Mouse (Mus musculus) MEL (cell line): Measurements from ENCODE around the gene Usp28. TPM values are rescaled to one million over a fixed set of nuclear protein-coding genes. Genes with fewer than 3 reads are reported as not detected.

Experiments
- DNase-seq: peaks from one replicate; pipeline ENCODE4 v3.0.0; 2011; ENCODE audit warnings: low read depth, low spot score
- H3K27ac ChIP-seq: 2 replicates; pipeline ENCODE4 v1.5.1; 2012; ENCODE audit warnings: low read depth, mild to moderate bottlenecking, control low read depth, low read length, moderate library complexity; ENCODE audit not compliant: control insufficient read depth
- H3K27me3 ChIP-seq, 2 experiments: fragments of 150-350 bp in 1 of 2; sonication (generic) in 1 of 2; 2 replicates each; pipeline ENCODE4 v1.6.1; 2012; ENCODE audit warnings: low read length in 2 of 2, mild to moderate bottlenecking in 2 of 2, improper control_type of control experiment in 1 of 2, moderate library complexity in 1 of 2; ENCODE audit not compliant: insufficient read depth in 2 of 2, control insufficient read depth in 1 of 2
- H3K36me3 ChIP-seq, 2 experiments: 2 replicates each; pipeline ENCODE4 v1.6.1; 2012 to 2014; ENCODE audit warnings: low read length in 2 of 2, improper control_type of control experiment in 1 of 2, inconsistent platforms in 1 of 2, mild to moderate bottlenecking in 1 of 2; ENCODE audit not compliant: insufficient read depth in 2 of 2, control insufficient read depth in 1 of 2
- H3K4me1 ChIP-seq, 2 experiments: fragments of 150-350 bp in 1 of 2; sonication (generic) in 1 of 2; 2 replicates each; pipeline ENCODE4 v1.6.1; 2012; ENCODE audit warnings: low read length in 2 of 2, improper control_type of control experiment in 1 of 2, mild to moderate bottlenecking in 1 of 2; ENCODE audit not compliant: insufficient read depth in 2 of 2, control insufficient read depth in 1 of 2
- H3K4me3 ChIP-seq, 2 experiments: fragments of 150-350 bp in 1 of 2; sonication (generic) in 1 of 2; 2 replicates each; pipeline ENCODE4 v1.5.1; 2012; ENCODE audit warnings: low read depth in 2 of 2, low read length in 2 of 2, mild to moderate bottlenecking in 2 of 2, moderate library complexity in 2 of 2, control low read depth in 1 of 2, improper control_type of control experiment in 1 of 2; ENCODE audit not compliant: control insufficient read depth in 1 of 2, insufficient read depth in 1 of 2
- H3K79me2 ChIP-seq: 2 replicates; pipeline ENCODE4 v1.6.1; 2012; ENCODE audit warnings: mild to moderate bottlenecking, low read length, moderate library complexity; ENCODE audit not compliant: control insufficient read depth, poor library complexity, insufficient read depth
- H3K9ac ChIP-seq: 2 replicates; pipeline ENCODE4 v1.6.1; 2012; ENCODE audit warnings: low read depth, mild to moderate bottlenecking, control low read depth, low read length, moderate library complexity; ENCODE audit not compliant: control insufficient read depth, poor library complexity, severe bottlenecking
- H3K9me3 ChIP-seq: fragments of 150-350 bp; sonication (generic); replicated peaks from 2 replicates; pipeline ENCODE4 v1.6.1; 2012; ENCODE audit warnings: mild to moderate bottlenecking, low read length, improper control_type of control experiment, moderate library complexity; ENCODE audit not compliant: insufficient read depth
- CHD1 ChIP-seq: IDR thresholded peaks from 2 replicates; pipeline ENCODE4 v1.6.1; 2012; ENCODE audit warnings: low read depth, mild to moderate bottlenecking, inconsistent platforms, low read length, improper control_type of control experiment
- CHD2 ChIP-seq: IDR thresholded peaks from 2 replicates; pipeline ENCODE4 v1.6.1; 2011; ENCODE audit warnings: low read length, improper control_type of control experiment
- CTCF ChIP-seq, 3 experiments: IDR thresholded peaks in 2 of 3; conservative IDR thresholded peaks in 1 of 3; 2 replicates each; pipeline ENCODE4 v1.5.1; 2011 to 2012; ENCODE audit warnings: low read length in 3 of 3, low read depth in 2 of 3, mild to moderate bottlenecking in 2 of 3, improper control_type of control experiment in 1 of 3, inconsistent platforms in 1 of 3, mixed read lengths in 1 of 3, moderate library complexity in 1 of 3; ENCODE audit not compliant: control insufficient read depth in 1 of 3, insufficient read depth in 1 of 3, poor library complexity in 1 of 3, severe bottlenecking in 1 of 3
- E2F4 ChIP-seq: IDR thresholded peaks from 2 replicates; pipeline ENCODE4 v1.6.1; 2011; ENCODE audit warnings: low read depth, low read length, improper control_type of control experiment, borderline replicate concordance
- ETS1 ChIP-seq: IDR thresholded peaks from 2 replicates; pipeline ENCODE4 v1.6.1; 2012; ENCODE audit warnings: low read depth, mild to moderate bottlenecking, inconsistent platforms, low read length, improper control_type of control experiment, moderate library complexity
- GATA1 ChIP-seq: IDR thresholded peaks from 2 replicates; pipeline ENCODE4 v1.6.1; 2011; ENCODE audit warnings: low read depth, low read length, improper control_type of control experiment
- HCFC1 ChIP-seq: IDR thresholded peaks from 2 replicates; pipeline ENCODE4 v1.6.1; 2012; ENCODE audit warnings: low read depth, mild to moderate bottlenecking, inconsistent platforms, low read length, improper control_type of control experiment, moderate library complexity
- JUND ChIP-seq: IDR thresholded peaks from 2 replicates; pipeline ENCODE4 v1.6.1; 2011; ENCODE audit warnings: low read depth, mild to moderate bottlenecking, improper control_type of control experiment, low read length
- KAT2A ChIP-seq: conservative IDR thresholded peaks from 2 replicates; pipeline ENCODE4 v1.6.1; 2012; ENCODE audit warnings: low read depth, low read length, improper control_type of control experiment, inconsistent platforms
- MAFK ChIP-seq: IDR thresholded peaks from 2 replicates; pipeline ENCODE4 v1.6.1; 2011; ENCODE audit warnings: low read depth, mild to moderate bottlenecking, low read length, improper control_type of control experiment, borderline replicate concordance
- MAZ ChIP-seq: IDR thresholded peaks from 2 replicates; pipeline ENCODE4 v1.6.1; 2012; ENCODE audit warnings: low read depth, mild to moderate bottlenecking, inconsistent platforms, low read length, improper control_type of control experiment
- MEF2A ChIP-seq: IDR thresholded peaks from 2 replicates; pipeline ENCODE4 v1.6.1; 2014; ENCODE audit warnings: low read depth, mild to moderate bottlenecking, inconsistent platforms, low read length, improper control_type of control experiment; ENCODE audit not compliant: poor library complexity, insufficient replicate concordance, severe bottlenecking; ENCODE audit errors: extremely low read depth
- MYB ChIP-seq: IDR thresholded peaks from 2 replicates; pipeline ENCODE4 v1.6.1; 2011; ENCODE audit warnings: mild to moderate bottlenecking, low read depth, low read length, improper control_type of control experiment
- MYC ChIP-seq: IDR thresholded peaks from 2 replicates; pipeline ENCODE4 v1.6.1; 2011; ENCODE audit warnings: low read depth, mild to moderate bottlenecking, low read length, improper control_type of control experiment, moderate library complexity
- NRF1 ChIP-seq: IDR thresholded peaks from 2 replicates; pipeline ENCODE4 v1.6.1; 2014; ENCODE audit warnings: low read depth, mild to moderate bottlenecking, inconsistent platforms, low read length, improper control_type of control experiment, moderate library complexity; ENCODE audit not compliant: poor library complexity, insufficient read depth, severe bottlenecking
- POLR2A ChIP-seq, 2 experiments: IDR thresholded peaks; 2 replicates each; pipeline ENCODE4 v1.6.1; 2011 to 2012; ENCODE audit warnings: low read length in 2 of 2, mild to moderate bottlenecking in 2 of 2, control low read depth in 1 of 2, improper control_type of control experiment in 1 of 2, low read depth in 1 of 2, moderate library complexity in 1 of 2; ENCODE audit not compliant: control insufficient read depth in 1 of 2, insufficient read depth in 1 of 2, poor library complexity in 1 of 2
- POLR2AphosphoS2 ChIP-seq: IDR thresholded peaks from 2 replicates; pipeline ENCODE4 v1.6.1; 2011; ENCODE audit warnings: low read length, improper control_type of control experiment
- RAD21 ChIP-seq: IDR thresholded peaks from 2 replicates; pipeline ENCODE4 v1.6.1; 2011; ENCODE audit warnings: mild to moderate bottlenecking, low read depth, low read length, improper control_type of control experiment
- RCOR1 ChIP-seq: IDR thresholded peaks from 2 replicates; pipeline ENCODE4 v1.6.1; 2012; ENCODE audit warnings: low read depth, mild to moderate bottlenecking, inconsistent platforms, low read length, improper control_type of control experiment
- SIN3A ChIP-seq: IDR thresholded peaks from 2 replicates; pipeline ENCODE4 v1.6.1; 2012; ENCODE audit warnings: low read length, improper control_type of control experiment, inconsistent platforms
- SMC3 ChIP-seq: IDR thresholded peaks from 2 replicates; pipeline ENCODE4 v1.6.1; 2011; ENCODE audit warnings: low read depth, low read length, improper control_type of control experiment
- TAL1 ChIP-seq: IDR thresholded peaks from 2 replicates; pipeline ENCODE4 v1.6.1; 2012; ENCODE audit warnings: mild to moderate bottlenecking, inconsistent platforms, low read length, moderate library complexity, mixed read lengths
- TBP ChIP-seq: IDR thresholded peaks from 2 replicates; pipeline ENCODE4 v1.8.0; 2011; ENCODE audit warnings: low read depth, low read length, improper control_type of control experiment
- TCF12 ChIP-seq: IDR thresholded peaks from 2 replicates; pipeline ENCODE4 v1.6.1; 2014; ENCODE audit warnings: low read depth, mild to moderate bottlenecking, inconsistent platforms, low read length, improper control_type of control experiment, moderate library complexity
- UBTF ChIP-seq: IDR thresholded peaks from 2 replicates; pipeline ENCODE4 v1.6.1; 2012; ENCODE audit warnings: low read depth, mild to moderate bottlenecking, inconsistent platforms, low read length, improper control_type of control experiment, moderate library complexity, borderline replicate concordance; ENCODE audit not compliant: insufficient read depth
- USF1 ChIP-seq: IDR thresholded peaks from 2 replicates; pipeline ENCODE4 v1.6.1; 2014; ENCODE audit warnings: low read depth, mild to moderate bottlenecking, inconsistent platforms, low read length, improper control_type of control experiment, moderate library complexity
- USF2 ChIP-seq, 2 experiments: IDR thresholded peaks; 2 replicates each; pipeline ENCODE4 v1.6.1; 2011 to 2012; ENCODE audit warnings: improper control_type of control experiment in 2 of 2, low read length in 2 of 2, borderline replicate concordance in 1 of 2, inconsistent platforms in 1 of 2, low read depth in 1 of 2, mild to moderate bottlenecking in 1 of 2; ENCODE audit not compliant: insufficient read depth in 1 of 2
- ZKSCAN1 ChIP-seq: IDR thresholded peaks from 2 replicates; pipeline ENCODE4 v1.6.1; 2012; ENCODE audit warnings: low read depth, mild to moderate bottlenecking, inconsistent platforms, low read length, improper control_type of control experiment, moderate library complexity
- ZMIZ1 ChIP-seq: IDR thresholded peaks from 2 replicates; pipeline ENCODE4 v1.6.1; 2012; ENCODE audit warnings: low read depth, mild to moderate bottlenecking, inconsistent platforms, low read length, improper control_type of control experiment, moderate library complexity
- ZNF384 ChIP-seq: IDR thresholded peaks from 2 replicates; pipeline ENCODE4 v1.6.1; 2012; ENCODE audit warnings: low read depth, mild to moderate bottlenecking, inconsistent platforms, low read length, improper control_type of control experiment
- polyA plus RNA-seq, 2 experiments: library from polyadenylated mRNA; stranded (reverse) in 1 of 2; unstranded in 1 of 2; fragments of >175 nt in 1 of 2; fragments of >200 nt in 1 of 2; gene quantifications; 2 replicates each; pipeline versions ENCODE4 v1.2.1 to v1.2.4; 2012; ENCODE audit warnings: low replicate concordance in 2 of 2, low read depth in 1 of 2; ENCODE audit not compliant: insufficient read length in 2 of 2, insufficient read depth in 1 of 2, missing spikeins in 1 of 2
- total RNA-seq: library from RNA; depleted of rRNA; stranded (reverse); fragments of 300-350 nt; gene quantifications from 2 replicates; pipeline ENCODE4 v1.2.3, GENCODE M21; 2012

Usp28 gene
- total and polyA plus RNA-seq, 3 experiments: 5.2 to 14.2 TPM; not detected in 1

DNA sequence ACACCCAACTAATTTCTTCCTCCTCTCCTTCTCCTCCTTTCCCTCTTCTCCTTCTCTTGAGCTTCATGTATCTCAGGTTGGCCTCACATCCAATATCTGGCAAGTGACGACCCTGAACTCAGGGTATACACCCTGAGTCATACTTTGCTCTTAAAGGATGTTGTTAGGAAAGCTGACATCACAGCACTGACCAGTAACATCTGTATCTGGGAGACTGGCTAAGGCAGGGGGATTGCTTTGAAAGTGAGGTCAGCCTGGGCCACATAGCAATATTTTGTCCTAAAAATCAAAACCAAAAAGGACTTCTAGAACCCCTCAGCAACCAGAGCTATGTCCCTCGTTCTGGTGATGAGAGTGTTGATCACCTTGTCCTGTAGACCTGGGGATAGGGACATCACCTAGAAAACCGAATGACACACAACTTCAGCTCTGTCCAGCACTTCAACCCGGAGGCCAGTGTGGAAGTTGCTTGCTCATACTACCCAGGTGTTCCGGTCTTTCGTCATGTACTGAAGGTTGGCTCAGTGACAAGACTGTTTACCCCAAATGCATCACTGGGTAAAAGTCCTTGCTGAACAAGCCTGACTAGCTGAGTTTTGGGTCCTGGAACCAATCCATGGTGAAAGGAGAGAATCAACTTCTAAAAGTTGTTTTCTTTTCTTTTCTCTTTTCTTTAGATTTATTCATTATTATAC is 8.4 kb upstream of the Usp28 start:
- H3K27ac ChIP-seq: no peak overlapping the region
- H3K36me3 ChIP-seq: peaks cover 0 to 11% of the 10 kb centered on the region in 2 experiments; a peak in 2 of 4 replicates
- no peak for DNase-seq
- H3K9ac ChIP-seq: no peak overlapping the region
- TF ChIP-seq SMC3 (no peak), USF1 (no peak), RCOR1 (no peak), TAL1 (no peak), ETS1 (no peak), MYB (no peak), ZKSCAN1 (no peak), POLR2A (IDR thresholded peaks at IDR 0.05; ENCODE audit: control insufficient read depth in 1 of 2, insufficient read depth in 1 of 2, low read depth in 1 of 2, low read length in 2 of 2, poor library complexity in 1 of 2) (no peak), USF2 (IDR thresholded peaks at IDR 0.05; ENCODE audit: borderline replicate concordance in 1 of 2, insufficient read depth in 1 of 2, low read depth in 1 of 2, low read length in 2 of 2) (no peak), E2F4 (no peak), SIN3A (no peak), MYC (no peak), GATA1 (no peak), MAZ (no peak), MAFK (no peak), TBP (no peak), KAT2A (no peak), MEF2A (no peak), HCFC1 (no peak), NRF1 (no peak)
- TF ChIP-seq, all 39 proteins: peak for 0
- no peaks in the 10 kb centered on the region for H3K9me3 ChIP-seq
- no peaks in the 10 kb centered on the region for H3K79me2 ChIP-seq
- no peak overlapping the region for H3K4me3 ChIP-seq
- peaks cover 0 to 1% of the 10 kb centered on the region in 2 experiments; a peak in 1 of 4 replicates for H3K27me3 ChIP-seq
- peaks cover 2 to 8% of the 10 kb centered on the region in 2 experiments; a peak in 3 of 4 replicates for H3K4me1 ChIP-seq

DNA sequence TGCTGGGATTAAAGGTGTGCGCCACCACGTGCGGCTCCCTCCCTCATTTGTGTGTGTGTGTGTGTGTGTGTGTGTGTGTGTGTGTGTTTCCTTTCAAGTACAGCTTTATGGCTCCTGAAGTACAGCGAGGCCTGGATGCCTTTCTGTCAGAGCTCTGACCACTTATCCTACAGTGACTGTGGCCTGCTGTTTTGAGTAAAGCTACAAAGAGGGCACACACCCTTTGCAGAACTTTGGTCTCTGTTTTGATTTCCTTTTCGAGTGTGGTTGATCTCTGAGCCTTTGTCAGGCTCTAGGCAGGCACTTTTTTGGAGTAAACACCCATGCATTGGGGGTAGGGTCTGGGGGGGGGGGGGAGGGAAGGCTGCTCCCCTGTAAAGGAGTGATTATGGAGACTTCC is 4.8 kb upstream of the Usp28 start:
- no peak overlapping the region for H3K27ac ChIP-seq
- no peaks in the 10 kb centered on the region for H3K9me3 ChIP-seq
- peaks cover 2 to 16% of the 10 kb centered on the region in 2 experiments for H3K4me1 ChIP-seq
- TF ChIP-seq TCF12: no peak
- no peak for TF ChIP-seq GATA1
- TF ChIP-seq UBTF: no peak
- no peak for TF ChIP-seq POLR2AphosphoS2
- no peak for TF ChIP-seq CHD2
- no peak for TF ChIP-seq ZKSCAN1
- no peak for TF ChIP-seq ZMIZ1
- TF ChIP-seq CHD1: no peak
- TF ChIP-seq CTCF (IDR thresholded peaks at IDR 0.05 in 2 of 3, conservative IDR thresholded peaks at IDR 0.05 in 1 of 3; ENCODE audit: control insufficient read depth in 1 of 3, insufficient read depth in 1 of 3, low read depth in 2 of 3, low read length in 3 of 3, poor library complexity in 1 of 3, severe bottlenecking in 1 of 3): no peak
- no peak for TF ChIP-seq MYB
- TF ChIP-seq USF2 (IDR thresholded peaks at IDR 0.05; ENCODE audit: borderline replicate concordance in 1 of 2, insufficient read depth in 1 of 2, low read depth in 1 of 2, low read length in 2 of 2): no peak
- no peak for TF ChIP-seq KAT2A
- TF ChIP-seq SMC3: no peak
- TF ChIP-seq HCFC1: no peak
- TF ChIP-seq JUND: no peak
- no peak for TF ChIP-seq MYC
- no peak for TF ChIP-seq RAD21
- no peak for TF ChIP-seq ZNF384

More for the DNA sequence above, 4.8 kb upstream of the Usp28 start:
- DNase-seq: peak; percentile 6
- H3K9ac ChIP-seq: no peak overlapping the region
- peaks cover 0 to 12% of the 10 kb centered on the region in 2 experiments; a peak in 2 of 4 replicates for H3K36me3 ChIP-seq
- no peak overlapping the region for H3K4me3 ChIP-seq
- no peaks in the 10 kb centered on the region for H3K79me2 ChIP-seq
- peaks cover 0 to 1% of the 10 kb centered on the region in 2 experiments; a peak in 1 of 4 replicates for H3K27me3 ChIP-seq
